Mouse (Mus musculus) testis, adult 2 months (tissue): ENCODE results near the gene Pced1a.

Experiments used
- CTCF ChIP-seq: fragments of 200-500 bp; IDR thresholded peaks from 2 replicates; pipeline ENCODE4 v1.5.1; 2012; ENCODE audit warnings: low read depth, mild to moderate bottlenecking, inconsistent platforms, low read length, moderate library complexity; ENCODE audit not compliant: control insufficient read depth, insufficient read depth, insufficient replicate concordance
- POLR2A ChIP-seq: fragments of 200-500 bp; IDR thresholded peaks from 2 replicates; pipeline ENCODE4 v1.6.1; 2012; ENCODE audit warnings: low read depth, mild to moderate bottlenecking, inconsistent platforms, low read length, moderate library complexity; ENCODE audit not compliant: control insufficient read depth

GRCm38 (mm10) chr2:130450434-130450796 is 25.9 kb upstream of the Pced1a start:
- TF ChIP-seq CTCF (no peak), POLR2A (no peak)
